Mouse (Mus musculus): ENCODE measurements around the gene Flad1.

DNA sequence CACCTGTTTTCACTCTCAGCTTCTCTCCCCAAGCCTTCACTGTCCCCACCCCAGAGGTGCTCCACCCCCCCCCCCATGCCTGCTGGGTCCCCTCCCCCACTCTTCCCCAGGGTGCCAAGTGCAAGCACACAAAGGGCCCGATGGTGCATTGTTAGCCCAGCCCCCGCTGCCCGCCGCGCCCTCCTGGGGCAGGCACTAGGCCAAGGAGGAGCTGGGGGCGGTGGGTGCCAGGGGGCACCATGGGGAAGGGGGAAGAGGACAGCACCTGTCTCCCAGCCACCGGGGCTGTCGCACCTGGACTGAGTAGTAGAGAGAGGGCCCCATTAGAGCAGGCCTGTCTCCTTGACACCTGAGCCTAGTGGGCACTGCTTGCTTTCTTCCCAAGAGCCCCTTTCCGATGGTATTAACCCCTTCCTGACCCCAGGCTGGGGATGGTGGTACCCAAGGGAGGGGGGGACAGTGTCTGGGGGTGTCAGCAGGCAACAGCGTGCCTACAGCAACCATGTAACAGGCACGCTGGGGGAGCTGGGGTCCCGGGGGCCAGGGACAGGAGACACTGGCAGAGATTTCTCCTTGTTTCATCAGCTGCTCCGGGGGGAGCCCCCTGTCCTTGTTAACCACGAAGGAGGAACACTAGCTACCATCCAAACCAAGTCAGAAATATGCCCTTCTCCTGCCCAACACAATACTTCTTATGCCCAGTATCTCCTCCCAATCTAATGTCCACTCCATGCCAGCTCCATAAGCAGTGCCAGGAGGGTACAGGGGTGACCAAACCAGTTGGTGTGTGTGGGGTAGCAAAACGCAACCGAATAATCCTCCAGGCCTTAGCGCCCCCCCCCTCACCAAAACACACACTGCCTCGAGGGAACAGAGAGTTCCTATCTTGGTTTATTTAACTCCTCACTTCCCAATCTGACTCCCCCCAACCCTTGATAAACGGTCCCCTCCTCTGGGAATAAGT is 20.7 kb downstream of the Flad1 start:
- no peak for TF ChIP-seq CTCF (IDR thresholded peaks at IDR 0.05; ENCODE audit: extremely low read depth, insufficient read length, insufficient replicate concordance, low read depth, low read length)
- no peak for TF ChIP-seq POLR2A (IDR thresholded peaks at IDR 0.05; ENCODE audit: low read depth, low read length)

All from small intestine, adult 2 months (tissue).